Mouse (Mus musculus) heart, postnatal 0 days (tissue): ENCODE data around the gene Ccdc170. TPM values are rescaled to one million over a fixed set of nuclear protein-coding genes. Genes with fewer than 3 reads are reported as not detected.
"Not testable (repeated sequence)": the region's sequence is repeated elsewhere in the genome, so short reads cannot be mapped to it uniquely, and the experiment has no call there.

Source experiments
- ATAC-seq: fragments of 200-750 bp; cut with Nextera tagmentation; 2 replicates; pipeline ENCODE4 v1.8.0; 2017; ENCODE audit warnings: low read depth, moderate number of reproducible peaks, moderate library complexity; ENCODE audit not compliant: insufficient read depth
- DNase-seq: peaks from one replicate; pipeline ENCODE4 v3.0.0-alpha.2; 2016; ENCODE audit warnings: low spot score
- H3K27ac ChIP-seq: fragments of 300-500 bp; sonication (generic); 2 replicates; pipeline ENCODE4 v1.5.1; 2014; ENCODE audit warnings: low read depth, mild to moderate bottlenecking
- H3K27me3 ChIP-seq: fragments of 300-500 bp; sonication (generic); 2 replicates; pipeline ENCODE4 v1.6.1; 2014; ENCODE audit warnings: low read length, mixed read lengths; ENCODE audit not compliant: control insufficient read depth, insufficient read depth
- H3K36me3 ChIP-seq: fragments of 300-500 bp; sonication (generic); replicated peaks from 2 replicates; pipeline ENCODE4 v1.6.1; 2014; ENCODE audit warnings: low read length, mixed read lengths; ENCODE audit not compliant: control insufficient read depth, insufficient read depth
- H3K4me1 ChIP-seq: fragments of 300-500 bp; sonication (generic); 2 replicates; pipeline ENCODE4 v1.6.1; 2014; ENCODE audit warnings: antibody characterized with exemption; ENCODE audit not compliant: control insufficient read depth, insufficient read depth
- H3K4me2 ChIP-seq: fragments of 300-500 bp; sonication (generic); 2 replicates; pipeline ENCODE4 v1.6.1; 2014; ENCODE audit warnings: low read depth, mild to moderate bottlenecking, low read length, moderate library complexity
- H3K4me3 ChIP-seq: fragments of 300-500 bp; sonication (generic); 2 replicates; pipeline ENCODE4 v1.5.1; 2014; ENCODE audit warnings: low read depth, low read length
- H3K9ac ChIP-seq: fragments of 300-500 bp; sonication (generic); replicated peaks from 2 replicates; pipeline ENCODE4 v1.6.1; 2014; ENCODE audit warnings: low read depth, low read length, mixed read lengths
- H3K9me3 ChIP-seq: fragments of 300-500 bp; sonication (generic); replicated peaks from 2 replicates; pipeline ENCODE4 v1.6.1; 2016; ENCODE audit warnings: low read length; ENCODE audit not compliant: control insufficient read depth
- CTCF ChIP-seq: IDR thresholded peaks from 2 replicates; pipeline ENCODE4 v1.5.1; 2016; ENCODE audit warnings: antibody characterized with exemption, control low read depth, low read depth
- EP300 ChIP-seq: IDR thresholded peaks from 2 replicates; pipeline ENCODE4 v1.6.1; 2016; ENCODE audit warnings: antibody characterized with exemption, low read depth
- WGBS: fragments of 180-500 bp; shearing (Covaris S2); extraction: QIAGEN DNeasy Blood & Tissue Kit; methylation state at CpG from one replicate; pipeline ENCODE4 v1.1.7; 2014; 5-methylcytosine and 5-hydroxymethylcytosine counted together
- polyA plus RNA-seq: library from polyadenylated mRNA; unstranded; fragments of >200 nt; fragmentation: Nextera tagmentation; extraction: Ambion mirVana; gene quantifications from 2 replicates; pipeline ENCODE4 v1.2.1, GENCODE M21; 2015
- total RNA-seq: library from RNA; depleted of rRNA; stranded (reverse); fragments of >200 nt; gene quantifications from 2 replicates; pipeline ENCODE4 v1.2.3, GENCODE M21; 2014; ENCODE audit warnings: low replicate concordance

Gene Ccdc170
- total and polyA plus RNA-seq, 2 experiments from 2014 or later, result not detected

DNA sequence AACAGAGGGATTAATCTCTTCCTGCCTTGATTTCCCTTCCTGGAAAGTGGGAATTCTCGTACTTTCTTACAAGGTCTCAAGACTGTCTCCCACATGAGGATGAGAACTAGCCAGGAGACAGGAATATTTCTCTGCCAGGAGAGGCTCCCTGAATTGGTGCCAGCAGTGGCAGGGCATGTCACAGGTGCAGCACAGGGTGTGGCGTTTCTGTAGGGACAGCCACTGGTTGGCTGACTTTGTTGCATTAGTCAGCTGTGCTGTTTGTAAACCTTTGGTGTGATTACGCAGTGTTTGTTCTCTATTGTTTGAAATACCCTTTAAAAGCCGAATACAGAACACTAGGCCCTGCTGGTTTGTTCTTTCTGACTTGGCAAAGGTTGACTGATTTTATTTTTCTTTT is 117.3 kb downstream of the Ccdc170 start:
- DNase-seq, result no peak
- no peak for ATAC-seq
- Histone ChIP-seq H3K9ac (no peak overlapping the region), H3K9me3 (no peaks in the 10 kb centered on the region), H3K27ac (no peak overlapping the region), H3K4me2 (no peak overlapping the region), H3K36me3 (no peaks in the 10 kb centered on the region), H3K4me1 (no peaks in the 10 kb centered on the region), H3K4me3 (no peak overlapping the region), H3K27me3 (no peaks in the 10 kb centered on the region)
- no peak for TF ChIP-seq CTCF
- TF ChIP-seq EP300, result no peak
- WGBS, result 66% methylated on average over 4 of the region's 4 CpGs

DNA sequence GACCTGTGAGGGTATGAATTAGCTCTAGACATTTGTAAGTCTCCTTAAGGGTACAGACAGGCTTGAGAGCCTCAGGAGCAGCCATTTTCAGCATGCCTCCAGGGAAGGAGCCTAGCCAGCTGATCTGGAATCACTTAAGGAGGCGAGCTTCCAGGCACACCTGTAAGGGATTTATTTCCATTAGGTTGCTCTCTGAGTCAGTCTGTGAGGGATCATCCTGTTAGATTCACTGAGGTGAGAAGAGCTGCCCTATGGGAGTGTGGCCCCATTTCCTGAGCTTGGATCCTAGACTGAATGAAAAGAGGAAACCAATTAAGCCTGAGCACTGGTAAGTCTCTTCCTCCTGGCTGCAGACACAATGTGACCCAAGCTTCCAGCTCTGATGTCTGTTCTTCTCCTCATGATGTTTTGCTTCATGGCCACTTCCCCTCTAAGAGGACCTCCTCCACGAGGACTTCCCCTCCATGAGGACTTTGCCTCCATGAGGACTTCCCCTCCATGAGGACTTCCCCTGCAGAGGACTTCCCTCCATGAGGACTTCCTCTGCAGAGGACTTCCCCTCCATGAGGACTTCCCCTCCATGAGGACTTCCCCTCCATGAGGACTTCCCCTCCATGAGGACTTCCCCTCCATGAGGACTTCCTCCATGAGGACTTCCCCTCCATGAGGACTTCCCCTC is 118.6 kb downstream of the Ccdc170 start:
- no peaks in the 10 kb centered on the region for H3K9me3 ChIP-seq
- H3K36me3 ChIP-seq, result no peaks in the 10 kb centered on the region
- no peak overlapping the region for H3K27ac ChIP-seq
- no peaks in the 10 kb centered on the region for H3K27me3 ChIP-seq
- ATAC-seq (no peak), DNase-seq (no peak)
- H3K4me2 ChIP-seq, result no peak overlapping the region
- H3K9ac ChIP-seq, result no peak overlapping the region
- H3K4me1 ChIP-seq, result no peaks in the 10 kb centered on the region
- WGBS, result 43% methylated on average over 2 of the region's 2 CpGs
- TF ChIP-seq CTCF, result no peak
- TF ChIP-seq EP300, result no peak
- H3K4me3 ChIP-seq, result no peak overlapping the region

DNA sequence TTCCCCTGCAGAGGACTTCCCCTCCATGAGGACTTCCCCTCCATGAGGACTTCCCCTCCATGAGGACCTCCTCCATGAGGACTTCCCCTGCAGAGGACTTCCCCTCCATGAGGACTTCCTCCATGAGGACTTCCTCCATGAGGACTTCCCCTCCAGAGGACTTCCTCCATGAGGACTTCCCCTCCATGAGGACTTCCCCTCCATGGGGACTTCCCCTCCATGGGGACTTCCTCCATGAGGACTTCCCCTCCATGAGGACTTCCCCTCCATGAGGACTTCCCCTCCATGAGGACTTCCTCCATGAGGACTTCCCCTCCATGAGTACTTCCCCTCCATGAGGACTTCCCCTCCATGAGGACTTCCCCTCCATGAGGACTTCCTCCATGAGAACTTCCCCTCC is 119.3 kb downstream of the Ccdc170 start:
- DNase-seq, ATAC-seq, H3K9me3 ChIP-seq, H3K27ac ChIP-seq, H3K9ac ChIP-seq, H3K4me3 ChIP-seq, H3K36me3 ChIP-seq, H3K27me3 ChIP-seq, H3K4me1 ChIP-seq, H3K4me2 ChIP-seq: not testable (repeated sequence)

DNA sequence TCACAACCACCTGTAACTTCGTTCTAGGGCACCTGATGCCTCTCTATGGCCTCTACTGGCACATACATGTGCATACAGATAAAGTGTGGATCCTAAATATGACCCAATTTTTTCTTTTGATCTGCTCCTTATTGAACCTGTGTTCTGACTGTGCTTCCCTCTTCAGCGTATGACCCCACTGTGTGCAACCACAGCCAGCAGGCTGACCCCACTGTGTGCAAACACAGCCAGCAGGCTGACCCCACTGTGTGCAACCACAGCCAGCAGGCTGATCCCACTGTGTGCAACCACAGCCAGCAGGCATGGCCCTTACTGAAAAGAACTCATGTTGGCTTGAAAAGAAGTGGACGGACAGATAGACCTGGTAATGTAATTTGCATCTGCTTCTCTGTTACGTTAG is 120.2 kb downstream of the Ccdc170 start:
- WGBS, result 68% methylated on average over 4 of the region's 4 CpGs
- DNase-seq, result no peak

DNA sequence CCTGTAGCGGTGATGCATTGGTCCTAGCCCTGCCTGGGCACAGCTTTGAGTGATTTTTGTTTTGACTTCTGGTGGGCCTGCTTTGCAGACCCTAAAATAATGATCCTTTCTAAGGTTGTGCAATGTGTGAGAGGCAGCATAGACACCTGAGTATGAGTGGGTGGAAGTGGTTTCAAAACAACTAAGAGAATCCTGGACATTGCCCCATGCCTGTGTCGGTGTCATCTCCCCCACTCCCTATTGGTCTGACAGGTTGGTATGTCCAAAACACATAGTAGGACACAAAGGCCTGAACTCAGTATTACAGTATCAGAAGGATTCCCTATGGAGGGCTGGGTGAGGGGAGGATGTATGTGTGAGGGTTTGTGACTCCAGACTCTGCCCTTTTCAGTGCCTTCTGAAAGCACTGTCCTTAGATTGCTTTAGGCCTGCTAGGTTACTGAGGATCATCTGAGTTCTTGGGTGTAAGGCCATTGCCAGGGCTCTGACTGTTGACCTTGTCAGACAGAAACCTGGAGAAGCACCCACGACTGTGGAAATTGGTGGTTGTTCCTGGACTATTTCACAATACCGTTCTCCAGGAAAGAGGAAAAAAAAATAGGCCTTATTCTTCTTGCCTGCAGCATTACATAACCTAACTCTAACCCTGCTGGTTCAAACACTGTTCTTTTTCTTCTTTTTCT is 122.4 kb downstream of the Ccdc170 start:
- H3K4me2 ChIP-seq, result no peak overlapping the region
- H3K9me3 ChIP-seq, result no peaks in the 10 kb centered on the region
- H3K27me3 ChIP-seq, result no peaks in the 10 kb centered on the region
- no peaks in the 10 kb centered on the region for H3K36me3 ChIP-seq
- 71% methylated on average over 4 of the region's 4 CpGs for WGBS
- no peak for TF ChIP-seq CTCF
- no peak for TF ChIP-seq EP300
- no peaks in the 10 kb centered on the region for H3K4me1 ChIP-seq
- ATAC-seq (no peak), DNase-seq (no peak)
- H3K4me3 ChIP-seq, result no peak overlapping the region
- no peak overlapping the region for H3K9ac ChIP-seq
- H3K27ac ChIP-seq, result no peak overlapping the region

More for the DNA sequence above, 120.2 kb downstream of the Ccdc170 start:
- TF ChIP-seq CTCF (no peak), EP300 (no peak)
- Histone ChIP-seq H3K9me3 (no peaks in the 10 kb centered on the region), H3K4me2 (no peak overlapping the region), H3K36me3 (no peaks in the 10 kb centered on the region), H3K27me3 (no peaks in the 10 kb centered on the region), H3K4me1 (no peaks in the 10 kb centered on the region), H3K4me3 (no peak overlapping the region), H3K27ac (no peak overlapping the region), H3K9ac (no peak overlapping the region)
- no peak for ATAC-seq

DNA sequence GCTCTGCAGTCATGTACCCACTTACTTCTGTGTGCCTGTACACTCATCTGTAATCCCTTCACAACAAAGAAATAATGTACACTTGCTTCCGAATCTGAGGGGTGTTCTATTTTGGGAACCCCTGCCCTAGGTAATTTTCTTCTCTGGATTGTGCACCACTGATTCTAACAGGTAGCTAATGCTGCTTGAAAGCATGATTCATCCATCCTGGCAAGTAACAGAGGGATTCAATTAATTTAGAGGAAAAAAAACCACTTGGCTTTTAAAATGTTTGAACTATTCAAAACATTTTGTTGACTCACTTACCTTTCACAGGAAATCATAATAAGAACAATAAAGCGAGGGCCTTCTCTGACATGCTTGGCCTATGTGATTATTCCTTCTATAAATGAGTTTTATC is 127.9 kb downstream of the Ccdc170 start:
- TF ChIP-seq EP300 (no peak), CTCF (no peak)
- H3K27me3 ChIP-seq, result no peaks in the 10 kb centered on the region
- no peak for DNase-seq
- no peaks in the 10 kb centered on the region for H3K36me3 ChIP-seq
- no peaks in the 10 kb centered on the region for H3K9me3 ChIP-seq
- no peak for ATAC-seq
- WGBS, result 65% methylated on average over 2 of the region's 2 CpGs
- no peaks in the 10 kb centered on the region for H3K4me1 ChIP-seq
- no peak overlapping the region for H3K9ac ChIP-seq
- no peak overlapping the region for H3K27ac ChIP-seq
- no peak overlapping the region for H3K4me2 ChIP-seq
- no peak overlapping the region for H3K4me3 ChIP-seq
